8 mouse cellular contexts compared by ENCODE assay signal in the genomic region with DNA sequence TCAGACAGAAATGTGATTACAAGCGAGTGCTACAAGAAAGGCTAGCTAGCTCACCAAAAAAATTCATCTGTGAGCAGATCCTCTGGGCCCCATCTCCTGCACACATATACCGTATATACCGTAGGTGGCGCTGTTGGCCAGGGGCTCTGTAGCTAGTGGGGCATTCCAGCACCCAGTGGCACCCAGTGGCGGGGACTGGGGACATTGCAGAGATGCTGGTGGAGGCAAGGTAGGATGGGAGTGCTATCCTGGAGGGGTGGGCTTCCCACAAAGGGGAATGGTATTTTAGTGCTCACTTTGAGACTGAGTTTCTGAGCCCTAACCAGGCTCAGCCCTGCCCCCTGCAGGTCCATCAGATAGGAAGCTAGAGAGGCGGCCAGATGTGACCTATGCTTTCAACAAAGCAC. TPM values are rescaled to one million over a fixed set of nuclear protein-coding genes. Genes with fewer than 3 reads are reported as not detected.
DNase-seq lines count a peak whose midpoint lies in the region; ATAC-seq and TF ChIP-seq lines count a peak whose summit lies in the region.

No protein-coding gene starts in this region.

- intact Hi-C loops in heart, postnatal 10 days (cut with DNase I): loop anchor here (1.0 to 10.0 kb wide), 2 partner anchors 173 to 431 kb away; partner anchors contain the start of gene Hps6

- peak; percentile 75 for DNase-seq in c-Kit-positive CD71-negative TER-119-negative erythroid progenitor cells, embryonic 14.5 days (ENCODE audit: low read depth)
- DNase-seq in heart, postnatal 10 days: peak; percentile 86 to 90
- peak; percentile 66 to 87 for DNase-seq in kidney, postnatal 36 days

- H3K27ac ChIP-seq in ES-Bruce4 (ENCODE audit: insufficient read depth, low read length): no peak overlapping the region
- no peak overlapping the region for H3K27ac ChIP-seq in forebrain, embryonic 13.5 days
- no peak overlapping the region for H3K27ac ChIP-seq in liver, embryonic 15.5 days (replicated peaks)
- H3K27ac ChIP-seq in neural tube, embryonic 12.5 days: no peak overlapping the region
- H3K27ac ChIP-seq in stomach, embryonic 16.5 days (ENCODE audit: low read length): no peak overlapping the region

- no peak overlapping the region for H3K9ac ChIP-seq in ES-Bruce4 (ENCODE audit: low read depth, poor library complexity, severe bottlenecking)
- H3K9ac ChIP-seq in forebrain, embryonic 13.5 days: no peak overlapping the region
- H3K9ac ChIP-seq in liver, embryonic 15.5 days: no peak overlapping the region
- H3K9ac ChIP-seq in neural tube, embryonic 12.5 days: no peak overlapping the region
- no peak overlapping the region for H3K9ac ChIP-seq in stomach, embryonic 16.5 days (ENCODE audit: low read length)

- TF ChIP-seq CTCF in ES-Bruce4 (IDR thresholded peaks at IDR 0.05; ENCODE audit: low read depth, low read length): peak; percentile 70

- H3K4me2 ChIP-seq in forebrain, embryonic 13.5 days: no peak overlapping the region
- H3K4me2 ChIP-seq in liver, embryonic 15.5 days: no peak overlapping the region
- H3K4me2 ChIP-seq in neural tube, embryonic 12.5 days (replicated peaks): no peak overlapping the region
- H3K4me2 ChIP-seq in stomach, embryonic 16.5 days (ENCODE audit: low read depth, low read length): no peak overlapping the region

- TF ChIP-seq EP300 in ES-Bruce4 (IDR thresholded peaks at IDR 0.05; ENCODE audit: insufficient read depth, low read depth, low read length): no peak

- no peak overlapping the region for H3K4me3 ChIP-seq in ES-Bruce4 (ENCODE audit: low read depth, low read length)
- no peak overlapping the region for H3K4me3 ChIP-seq in forebrain, embryonic 13.5 days
- H3K4me3 ChIP-seq in liver, embryonic 15.5 days (replicated peaks): no peak overlapping the region
- H3K4me3 ChIP-seq in neural tube, embryonic 12.5 days: no peak overlapping the region
- H3K4me3 ChIP-seq in stomach, embryonic 16.5 days (replicated peaks; ENCODE audit: low read length): no peak overlapping the region

- WGBS in forebrain, embryonic 13.5 days: 17% methylated on average over 6 of the region's 6 CpGs
- WGBS in liver, embryonic 15.5 days (ENCODE audit: insufficient replicate concordance): 18% methylated on average over 6 of the region's 6 CpGs
- WGBS in neural tube, embryonic 12.5 days: 30% methylated on average over 6 of the region's 6 CpGs
- WGBS in stomach, embryonic 16.5 days: 30% methylated on average over 6 of the region's 6 CpGs

- H3K9me3 ChIP-seq in ES-Bruce4 (replicated peaks; ENCODE audit: control insufficient read depth, insufficient read depth, low read length, poor library complexity, severe bottlenecking): no peaks in the 10 kb centered on the region
- no peaks in the 10 kb centered on the region for H3K9me3 ChIP-seq in forebrain, embryonic 13.5 days (replicated peaks)
- no peaks in the 10 kb centered on the region for H3K9me3 ChIP-seq in liver, embryonic 15.5 days (replicated peaks)
- no peaks in the 10 kb centered on the region for H3K9me3 ChIP-seq in neural tube, embryonic 12.5 days
- no peaks in the 10 kb centered on the region for H3K9me3 ChIP-seq in stomach, embryonic 16.5 days (replicated peaks; ENCODE audit: control insufficient read depth, low read length)

- TF ChIP-seq POLR2A in ES-Bruce4 (IDR thresholded peaks at IDR 0.05; ENCODE audit: insufficient read depth, low read length): no peak

- H3K4me1 ChIP-seq in ES-Bruce4 (ENCODE audit: control insufficient read depth, insufficient read depth, low read length): no peaks in the 10 kb centered on the region
- H3K4me1 ChIP-seq in forebrain, embryonic 13.5 days: no peaks in the 10 kb centered on the region
- peaks cover 49% of the 10 kb centered on the region for H3K4me1 ChIP-seq in liver, embryonic 15.5 days (replicated peaks)
- H3K4me1 ChIP-seq in neural tube, embryonic 12.5 days: peaks cover 19% of the 10 kb centered on the region; the same call in 1 of the 2 replicates
- peaks cover 30% of the 10 kb centered on the region for H3K4me1 ChIP-seq in stomach, embryonic 16.5 days (ENCODE audit: control insufficient read depth, insufficient read depth, low read length)

- 0 out of 2 replicates have a peak, but pooled peaks have one; percentile 59 for ATAC-seq in forebrain, embryonic 13.5 days
- ATAC-seq in liver, embryonic 15.5 days (ENCODE audit: insufficient read depth): 0 out of 2 replicates have a peak, but pooled peaks have one; percentile 33
- ATAC-seq in neural tube, embryonic 12.5 days (ENCODE audit: low FRiP score, low read depth): 0 out of 2 replicates have a peak, but pooled peaks have one; percentile 44
- ATAC-seq in stomach, embryonic 16.5 days (ENCODE audit: insufficient read depth, low FRiP score): peak; percentile 63; the same call in 1 of the 2 replicates

- H3K36me3 ChIP-seq in ES-Bruce4 (ENCODE audit: control insufficient read depth, insufficient read depth, low read length, poor library complexity, severe bottlenecking): no peaks in the 10 kb centered on the region
- H3K36me3 ChIP-seq in forebrain, embryonic 13.5 days (ENCODE audit: poor library complexity, severe bottlenecking): peaks cover 40% of the 10 kb centered on the region
- H3K36me3 ChIP-seq in liver, embryonic 15.5 days (replicated peaks): peaks cover 19% of the 10 kb centered on the region
- H3K36me3 ChIP-seq in neural tube, embryonic 12.5 days: peaks cover 37% of the 10 kb centered on the region
- peaks cover 5% of the 10 kb centered on the region; the same call in 1 of the 2 replicates for H3K36me3 ChIP-seq in stomach, embryonic 16.5 days (ENCODE audit: control insufficient read depth, insufficient read depth, low read length)

- H3K27me3 ChIP-seq in ES-Bruce4 (ENCODE audit: control insufficient read depth, insufficient read depth, low read length, poor library complexity, severe bottlenecking): no peaks in the 10 kb centered on the region
- peaks cover 27% of the 10 kb centered on the region for H3K27me3 ChIP-seq in forebrain, embryonic 13.5 days
- H3K27me3 ChIP-seq in liver, embryonic 15.5 days: no peaks in the 10 kb centered on the region; the same call in 1 of the 2 replicates
- H3K27me3 ChIP-seq in neural tube, embryonic 12.5 days (replicated peaks): no peaks in the 10 kb centered on the region; the same call in 1 of the 2 replicates
- H3K27me3 ChIP-seq in stomach, embryonic 16.5 days (ENCODE audit: control insufficient read depth, insufficient read depth, low read length): no peaks in the 10 kb centered on the region

RNA-seq across cellular contexts. Expression of gene Gm17018, which starts 13.4 kb away (rescaled TPM):
- polyA plus RNA-seq in ES-Bruce4 (2011; ENCODE audit: insufficient read depth, insufficient read length, low read depth, missing spikeins): 21.1 and 22.4 TPM in 2 replicates
- 44.0 and 48.1 TPM in 2 replicates for polyA plus RNA-seq in forebrain, embryonic 13.5 days (2015; fragmentation: Nextera tagmentation; extraction: Ambion mirVana)
- total RNA-seq in heart, postnatal 10 days (2021): 10 to 100 TPM; 15.0 to 16.5 TPM
- polyA plus RNA-seq in liver, embryonic 15.5 days (2015; fragmentation: Nextera tagmentation; extraction: Ambion mirVana): 12.1 and 12.8 TPM in 2 replicates
- 52.7 and 54.5 TPM in 2 replicates for polyA plus RNA-seq in neural tube, embryonic 12.5 days (2016; fragmentation: Nextera tagmentation; extraction: Ambion mirVana)
- 40.1 and 43.4 TPM in 2 replicates for polyA plus RNA-seq in stomach, embryonic 16.5 days (2015; fragmentation: Nextera tagmentation; extraction: Ambion mirVana)

RNA-seq across cellular contexts. Expression of gene Poll, which starts 13.5 kb away (rescaled TPM):
- 10.6 and 13.4 TPM in 2 replicates for polyA plus RNA-seq in ES-Bruce4 (2011; ENCODE audit: insufficient read depth, insufficient read length, low read depth, missing spikeins)
- 16.2 and 16.7 TPM in 2 replicates for polyA plus RNA-seq in forebrain, embryonic 13.5 days (2015; fragmentation: Nextera tagmentation; extraction: Ambion mirVana)
- 1 to 10 TPM; 7.4 to 8.9 TPM for total RNA-seq in heart, postnatal 10 days (2021)
- polyA plus RNA-seq in liver, embryonic 15.5 days (2015; fragmentation: Nextera tagmentation; extraction: Ambion mirVana): 5.0 and 5.4 TPM in 2 replicates
- polyA plus RNA-seq in neural tube, embryonic 12.5 days (2016; fragmentation: Nextera tagmentation; extraction: Ambion mirVana): 15.3 and 16.3 TPM in 2 replicates
- 12.5 and 13.2 TPM in 2 replicates for polyA plus RNA-seq in stomach, embryonic 16.5 days (2015; fragmentation: Nextera tagmentation; extraction: Ambion mirVana)
